Mouse (Mus musculus) cerebellum, adult 2 months (tissue): ENCODE measurements around the gene Pusl1.

Source experiments
- CTCF ChIP-seq: fragments of 200-500 bp; IDR thresholded peaks from 2 replicates; pipeline ENCODE4 v1.5.1; 2011; ENCODE audit warnings: low read depth, mild to moderate bottlenecking, control low read depth, low read length, moderate library complexity, borderline replicate concordance; ENCODE audit not compliant: insufficient read depth
- POLR2A ChIP-seq: fragments of 200-500 bp; IDR thresholded peaks from 2 replicates; pipeline ENCODE4 v1.6.1; 2011; ENCODE audit warnings: low read length, control low read depth, borderline replicate concordance; ENCODE audit not compliant: insufficient read depth

- TF ChIP-seq CTCF (no peak), POLR2A (no peak)
Observed at GRCm38 (mm10) chr4:155898318-155898717, 6.7 kb upstream of the Pusl1 start.
